Mouse (Mus musculus) subcutaneous adipose tissue, adult 2 months (tissue): Measurements from ENCODE around the gene Arpc3. TPM values are rescaled to one million over a fixed set of nuclear protein-coding genes. Genes with fewer than 3 reads are reported as not detected.

Experiments
- polyA plus RNA-seq: library from polyadenylated mRNA; depleted of rRNA; stranded (reverse); fragments of >200 nt; gene quantifications from 2 replicates; pipeline ENCODE4 v1.2.3, GENCODE M21; 2012; ENCODE audit warnings: low replicate concordance; rRNA removed

Gene Arpc3
- polyA plus RNA-seq = 193 and 211 TPM in 2 replicates

DNA sequence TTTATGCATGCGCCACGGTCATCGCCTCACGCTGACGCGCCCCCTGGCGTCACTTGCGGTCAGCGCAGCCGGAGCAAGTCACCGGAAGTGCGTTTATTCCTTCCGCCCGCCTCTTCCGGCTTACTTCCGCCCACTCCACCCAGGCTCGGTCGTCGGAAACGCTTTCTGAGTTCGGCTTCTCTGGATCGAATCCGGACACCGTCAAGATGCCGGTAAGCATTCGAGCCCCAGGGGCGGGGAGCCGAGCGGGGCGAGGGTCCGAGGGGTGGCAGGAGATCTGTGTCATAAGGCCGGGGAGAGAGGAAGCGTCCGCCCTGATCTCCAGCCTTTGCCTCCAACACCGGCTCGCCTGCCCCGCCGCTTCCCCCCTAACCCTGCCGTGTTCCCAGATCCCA is at the start of gene Arpc3:
Arpc3 (plus strand) TSS at position 93 of the 395 bp plus-strand sequence.

DNA sequence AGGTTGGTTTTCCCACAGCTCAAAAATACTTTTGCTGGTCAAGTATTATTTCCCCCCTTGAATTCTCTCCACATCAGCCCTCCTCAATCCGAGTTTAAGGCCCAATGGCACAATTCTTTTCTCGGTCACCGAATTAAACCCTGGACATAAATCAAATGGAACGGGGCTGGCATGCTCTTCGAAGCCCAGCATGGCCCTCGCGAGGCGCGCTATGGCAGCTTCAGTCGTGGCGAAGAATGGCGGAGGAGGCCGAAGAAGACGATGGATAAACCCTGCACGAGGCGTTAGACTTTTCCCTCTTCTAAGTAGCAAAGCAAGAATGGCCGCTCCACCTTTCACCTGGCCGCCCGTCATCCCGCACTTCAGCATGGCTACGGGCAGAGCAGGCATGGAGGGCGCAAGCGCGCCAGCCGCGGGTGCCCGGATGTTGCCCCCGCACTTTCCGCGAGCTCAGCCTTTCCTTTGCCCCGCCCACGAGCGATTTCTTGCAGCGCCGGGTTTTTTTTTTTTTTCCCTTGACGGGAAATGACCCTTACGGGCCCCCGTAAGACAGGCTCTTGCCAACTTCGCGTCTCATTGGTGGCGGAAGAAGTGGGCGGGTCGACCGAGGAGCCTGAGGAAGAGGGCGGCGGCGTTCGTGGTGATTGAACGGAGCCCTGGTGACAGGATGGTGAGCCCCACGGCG is 37.7 kb upstream of the Arpc3 start, which contains the start of the genes Rad9b and Vps29:
Rad9b (minus strand) TSS at position 427 of the 685 bp plus-strand sequence.
Vps29 (plus strand) TSS at position 563 of the 685 bp plus-strand sequence.

DNA sequence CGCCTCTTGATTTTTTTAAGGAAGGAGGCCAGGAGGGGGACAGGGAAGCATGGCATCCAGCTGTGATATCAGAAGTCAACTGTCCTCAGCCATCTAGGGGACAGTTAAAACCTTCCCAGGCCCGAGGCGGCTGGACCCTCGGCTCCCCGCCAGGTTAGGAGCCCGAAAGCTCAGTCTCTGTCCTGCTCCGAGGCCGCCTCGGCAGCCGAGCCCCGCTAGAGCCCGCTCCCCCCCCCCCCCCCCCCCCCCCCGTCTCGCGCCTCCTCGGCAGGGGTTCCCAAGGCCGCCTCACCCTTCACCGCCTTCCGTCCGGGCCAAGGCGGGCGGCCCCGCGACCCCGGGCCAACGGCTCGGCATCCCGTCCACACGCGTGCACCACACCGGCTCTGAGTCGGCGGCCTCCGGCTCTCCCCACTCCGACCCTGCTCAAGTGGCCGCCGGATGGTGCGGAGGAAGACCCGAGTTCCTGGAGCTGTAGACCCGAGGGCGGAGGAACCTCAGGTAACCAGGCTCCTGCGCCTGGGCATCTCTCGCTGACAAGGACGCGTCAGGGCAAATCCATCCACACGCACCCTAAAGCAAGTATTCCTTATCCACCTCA is 20.0 kb upstream of the Arpc3 start, which contains the start of gene Gpn3:
Gpn3 (plus strand) TSS at position 286 of the 601 bp plus-strand sequence.

DNA sequence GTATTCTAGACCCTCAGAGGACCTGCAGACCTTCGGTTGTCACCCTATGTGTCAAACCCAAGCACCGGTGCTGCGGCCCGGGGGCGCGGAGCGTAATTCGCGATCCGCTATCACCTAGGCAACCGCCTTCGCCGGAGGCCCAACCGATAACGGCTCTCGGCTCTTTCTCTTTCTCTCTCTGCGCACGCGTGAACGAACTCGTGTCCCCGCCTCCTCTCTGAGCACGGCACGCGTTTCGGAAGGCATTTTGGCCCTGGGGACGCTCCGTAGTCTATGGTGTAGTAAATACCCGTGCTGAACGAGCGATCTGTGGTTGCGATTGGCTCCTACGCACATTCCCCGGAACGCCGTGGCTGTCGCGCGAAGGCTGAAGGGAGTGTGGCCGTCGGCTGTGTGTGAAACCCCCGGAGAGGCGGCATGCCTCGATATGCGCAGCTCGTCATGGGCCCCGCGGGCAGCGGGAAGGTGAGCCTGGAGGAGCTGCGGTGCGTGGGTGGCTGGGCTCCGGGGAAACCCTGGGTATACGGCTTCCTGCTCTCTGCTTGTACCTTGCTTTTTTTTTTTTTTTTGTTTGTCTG is 19.4 kb upstream of the Arpc3 start, which contains the start of gene Fam216a:
Fam216a (minus strand) TSS at position 173 of the 578 bp plus-strand sequence.

DNA sequence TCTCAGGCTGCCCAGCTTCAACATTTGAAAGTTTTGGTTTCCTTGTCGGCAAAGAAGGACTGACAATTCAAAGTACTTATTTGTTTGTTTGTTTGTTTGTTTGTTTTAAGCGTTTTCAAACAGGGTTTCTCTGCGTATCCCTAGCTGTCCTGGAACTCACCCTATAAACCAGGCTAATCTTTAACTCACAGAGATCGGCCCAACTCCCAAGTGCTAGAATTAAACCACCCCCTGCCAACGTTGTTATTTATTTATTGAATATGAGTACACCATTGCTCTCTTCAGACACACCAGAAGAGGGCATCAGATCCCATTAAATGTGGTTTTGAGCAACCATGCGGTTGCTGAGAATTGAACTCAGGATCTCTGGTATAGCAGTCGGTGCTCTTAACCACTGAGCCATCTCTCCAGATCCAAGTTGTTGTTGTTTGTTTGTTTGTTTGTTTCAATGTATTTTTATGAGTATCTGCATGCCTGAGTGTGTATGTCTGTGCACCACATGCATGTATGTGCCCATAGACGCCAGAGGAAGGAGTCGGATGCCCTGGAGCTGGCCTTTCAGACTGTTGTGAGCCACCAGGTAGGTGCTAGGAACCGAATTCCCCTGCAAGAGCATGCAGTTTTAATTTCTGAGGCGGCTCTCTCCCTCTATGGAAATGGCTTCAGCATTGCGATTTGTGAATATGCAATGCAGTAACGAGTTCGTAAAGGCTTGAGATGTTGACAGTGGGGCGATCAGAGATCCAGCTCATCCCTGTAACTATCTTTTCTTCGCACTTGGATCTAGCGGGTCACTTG is 29.8 kb downstream of the Arpc3 start, which contains the start of gene Anapc7:
Anapc7 (plus strand) TSS at position 423 of the 798 bp plus-strand sequence.

Other genes starting within 250 kb of the Arpc3 start
- 66.5 and 125 TPM in 2 replicates for gene Ppp1cc, start 233.6 kb upstream of the Arpc3 start, polyA plus RNA-seq
- gene Hvcn1, start 185.1 kb upstream of the Arpc3 start, polyA plus RNA-seq = 28.6 and 41.8 TPM in 2 replicates
- 22.6 and 34.3 TPM in 2 replicates for gene Tctn1, start 127.4 kb upstream of the Arpc3 start, polyA plus RNA-seq
- gene Pptc7, start 107.5 kb upstream of the Arpc3 start, polyA plus RNA-seq = 20.2 and 23.0 TPM in 2 replicates
- 5.0 and 7.0 TPM in 2 replicates for gene Rad9b, start 37.6 kb upstream of the Arpc3 start, polyA plus RNA-seq
- gene Vps29, start 37.5 kb upstream of the Arpc3 start, polyA plus RNA-seq = 90.4 and 104 TPM in 2 replicates
- 29.7 and 33.2 TPM in 2 replicates for gene Gpn3, start 20.0 kb upstream of the Arpc3 start, polyA plus RNA-seq
- gene Fam216a, start 19.5 kb upstream of the Arpc3 start, polyA plus RNA-seq = 22.4 and 36.7 TPM in 2 replicates
- 23.4 and 36.1 TPM in 2 replicates for gene Anapc7, start 29.8 kb downstream of the Arpc3 start, polyA plus RNA-seq
- gene Atp2a2, start 110.3 kb downstream of the Arpc3 start, polyA plus RNA-seq = 54.7 and 115 TPM in 2 replicates
- 2.4 and 8.1 TPM in 2 replicates for gene Ift81, start 222.6 kb downstream of the Arpc3 start, polyA plus RNA-seq